Mouse (Mus musculus) cerebellum, adult 9-10 months (tissue): ENCODE measurements at regions not wholly inside any gene's neighbourhood (a gene's known extent, or its start where the extent isn't known, plus 50 kb on each side); places are given as distances from the start of the nearest gene placed in this dataset.

Source experiments
- DNase-seq: peaks from one replicate; pipeline ENCODE4 v3.0.0; 2022

- no peak for DNase-seq
These were observed 493.3 kb upstream of the Adamts16 start for GRCm38 (mm10) chr13:71334925-71335324.

- DNase-seq: no peak
These were observed 491.5 kb upstream of the Adamts16 start for GRCm38 (mm10) chr13:71333146-71333545.

GRCm38 (mm10) chr13:71330321-71330720 is 488.7 kb upstream of the Adamts16 start:
- no peak for DNase-seq

GRCm38 (mm10) chr13:71327802-71328753 is 486.5 kb upstream of the Adamts16 start:
- no peak for DNase-seq

- no peak for DNase-seq
These were observed 478.9 kb upstream of the Adamts16 start for GRCm38 (mm10) chr13:71320489-71320888.

- DNase-seq: no peak
These were observed 462.3 kb upstream of the Adamts16 start for GRCm38 (mm10) chr13:71303956-71304355.

GRCm38 (mm10) chr13:71275991-71276390 is 434.4 kb upstream of the Adamts16 start:
- no peak for DNase-seq

GRCm38 (mm10) chr13:71274139-71274538 is 432.5 kb upstream of the Adamts16 start:
- DNase-seq: no peak

- no peak for DNase-seq
These were observed 431.9 kb upstream of the Adamts16 start for GRCm38 (mm10) chr13:71273485-71273884.

- DNase-seq: no peak
These were observed 431.5 kb upstream of the Adamts16 start for GRCm38 (mm10) chr13:71273067-71273466.

- DNase-seq: no peak
These were observed 430.8 kb upstream of the Adamts16 start for GRCm38 (mm10) chr13:71272431-71272830.

- DNase-seq: no peak
These were observed 430.3 kb upstream of the Adamts16 start for GRCm38 (mm10) chr13:71271727-71272418.

- DNase-seq: no peak
These were observed 428.8 kb upstream of the Adamts16 start for GRCm38 (mm10) chr13:71270370-71270769.

- DNase-seq: no peak
These were observed 427.9 kb upstream of the Adamts16 start for GRCm38 (mm10) chr13:71269496-71269895.

- DNase-seq: no peak
These were observed 421.8 kb upstream of the Adamts16 start for GRCm38 (mm10) chr13:71263315-71263878.

GRCm38 (mm10) chr13:71262575-71263295 is 421.1 kb upstream of the Adamts16 start:
- no peak for DNase-seq

GRCm38 (mm10) chr13:71254016-71254415 is 412.4 kb upstream of the Adamts16 start:
- no peak for DNase-seq

- no peak for DNase-seq
These were observed 406.8 kb upstream of the Adamts16 start for GRCm38 (mm10) chr13:71248261-71249031.

GRCm38 (mm10) chr13:71247241-71247640 is 405.6 kb upstream of the Adamts16 start:
- DNase-seq: no peak

- DNase-seq: no peak
These were observed 403.7 kb upstream of the Adamts16 start for GRCm38 (mm10) chr13:71245326-71245725.

- DNase-seq: no peak
These were observed 398.2 kb upstream of the Adamts16 start for GRCm38 (mm10) chr13:71239782-71240181.

- no peak for DNase-seq
These were observed 393.7 kb upstream of the Adamts16 start for GRCm38 (mm10) chr13:71235338-71235737.
